Mouse (Mus musculus) embryonic fibroblast, embryonic 13.5 days (primary cell): ENCODE results near the gene Ggnbp2. TPM values are rescaled to one million over a fixed set of nuclear protein-coding genes. Genes with fewer than 3 reads are reported as not detected.
"Not testable (repeated sequence)": the region's sequence is repeated elsewhere in the genome, so short reads cannot be mapped to it uniquely, and the experiment has no call there.

Experiments used
- H3K27ac ChIP-seq: 2 replicates; pipeline ENCODE4 v1.5.1; 2012; ENCODE audit warnings: low read length, control low read depth, inconsistent platforms; ENCODE audit not compliant: insufficient read depth
- H3K4me1 ChIP-seq: 2 replicates; pipeline ENCODE4 v1.6.1; 2011; ENCODE audit warnings: low read length; ENCODE audit not compliant: control insufficient read depth, insufficient read depth
- H3K4me3 ChIP-seq: 2 replicates; pipeline ENCODE4 v1.5.1; 2011; ENCODE audit warnings: mild to moderate bottlenecking, control low read depth, low read length; ENCODE audit not compliant: insufficient read depth
- CTCF ChIP-seq: IDR thresholded peaks from 2 replicates; pipeline ENCODE4 v1.5.1; 2011; ENCODE audit warnings: mild to moderate bottlenecking, control low read depth, low read length, moderate library complexity, borderline replicate concordance; ENCODE audit not compliant: insufficient read depth
- POLR2A ChIP-seq: IDR thresholded peaks from 2 replicates; pipeline ENCODE4 v1.6.1; 2011; ENCODE audit warnings: low read depth, mild to moderate bottlenecking, control low read depth, low read length, moderate library complexity
- polyA plus RNA-seq: library from polyadenylated mRNA; stranded (reverse); fragments of >200 nt; gene quantifications from 2 replicates; pipeline ENCODE4 v1.2.4, GENCODE M21; 2011; ENCODE audit warnings: low read depth; ENCODE audit not compliant: missing spikeins, insufficient read length

The Ggnbp2 gene
- polyA plus RNA-seq, 1 experiment, result 105 TPM

DNA sequence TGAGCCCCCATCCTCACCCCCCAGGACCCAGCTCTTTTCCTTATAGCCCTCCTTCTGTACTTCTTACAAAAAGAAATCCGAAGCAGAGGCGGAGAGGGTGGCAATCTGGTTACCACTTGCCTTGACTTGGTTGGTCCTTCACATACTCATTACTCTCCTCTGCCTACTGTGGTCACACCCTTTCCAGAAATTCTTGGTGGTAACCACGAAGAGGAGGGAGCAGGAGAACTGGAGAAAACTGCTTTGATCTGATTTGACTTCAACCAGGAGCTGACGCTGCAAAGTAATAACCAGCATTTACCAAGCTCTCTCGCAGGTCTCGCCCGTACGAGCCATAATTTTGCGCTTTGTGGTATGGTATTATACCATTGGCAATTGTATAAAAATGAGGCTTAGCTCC lies 10.4 kb upstream of the Ggnbp2 start:
- Histone ChIP-seq H3K4me3 (peak overlapping the region; percentile 89), H3K27ac (peak overlapping the region; percentile 74), H3K4me1 (no peaks in the 10 kb centered on the region)
- no peak for TF ChIP-seq CTCF
- 0 out of 2 replicates have a peak, but pooled peaks have one; percentile 8 for TF ChIP-seq POLR2A

GRCm38 (mm10) chr11:84880465-84880961 lies 9.9 kb upstream of the Ggnbp2 start:
- TF ChIP-seq POLR2A (no peak; the same call in 1 of the 2 replicates), CTCF (no peak)
- no peaks in the 10 kb centered on the region for H3K4me1 ChIP-seq
- peak overlapping the region; percentile 89 for H3K4me3 ChIP-seq
- H3K27ac ChIP-seq, result peak overlapping the region; percentile 74

GRCm38 (mm10) chr11:84879772-84880464 lies 9.3 kb upstream of the Ggnbp2 start, which contains the start of the genes Myo19 and Pigw:
TSS of gene Myo19 (plus strand) at chr11:84880148.
TSS of gene Pigw (minus strand) at chr11:84880285.
- Histone ChIP-seq H3K4me3 (peak within 1 kb of the TSS; percentile 89), H3K4me1 (no peaks in the 10 kb centered on the region), H3K27ac (peak within 1 kb of the TSS; percentile 74)
- TF ChIP-seq CTCF (no peak), POLR2A (peak; percentile 75)

- H3K4me3 ChIP-seq, result peak overlapping the region; percentile 89
- no peaks in the 10 kb centered on the region for H3K4me1 ChIP-seq
- H3K27ac ChIP-seq, result peak overlapping the region; percentile 74; the same call in 1 of the 2 replicates
- 0 out of 2 replicates have a peak, but pooled peaks have one; percentile 29 for TF ChIP-seq POLR2A
- no peak for TF ChIP-seq CTCF
Observed at GRCm38 (mm10) chr11:84879007-84879771, 8.6 kb upstream of the Ggnbp2 start.

DNA sequence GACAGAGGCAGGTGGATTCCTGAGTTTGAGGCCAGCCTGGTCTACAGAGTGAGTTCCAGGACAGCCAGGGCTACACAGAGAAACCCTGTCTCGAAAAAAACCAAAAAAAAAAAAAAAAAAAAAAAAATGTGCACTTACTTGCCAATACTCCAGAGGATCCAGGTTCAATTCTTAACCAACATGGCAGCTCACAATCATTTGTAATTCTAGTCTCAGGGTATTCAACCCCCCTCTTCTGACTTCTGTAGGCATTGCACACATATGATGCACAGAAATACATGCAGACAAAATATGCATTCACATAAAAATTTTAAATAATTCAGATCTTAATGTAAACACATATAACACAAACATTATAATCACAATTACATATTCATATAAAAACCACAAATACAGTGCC lies 5.4 kb upstream of the Ggnbp2 start:
- not testable (repeated sequence) for H3K27ac ChIP-seq, H3K4me3 ChIP-seq, H3K4me1 ChIP-seq

GRCm38 (mm10) chr11:84873042-84873833 lies 2.6 kb upstream of the Ggnbp2 start:
- no peak for TF ChIP-seq CTCF
- TF ChIP-seq POLR2A, result no peak

DNA sequence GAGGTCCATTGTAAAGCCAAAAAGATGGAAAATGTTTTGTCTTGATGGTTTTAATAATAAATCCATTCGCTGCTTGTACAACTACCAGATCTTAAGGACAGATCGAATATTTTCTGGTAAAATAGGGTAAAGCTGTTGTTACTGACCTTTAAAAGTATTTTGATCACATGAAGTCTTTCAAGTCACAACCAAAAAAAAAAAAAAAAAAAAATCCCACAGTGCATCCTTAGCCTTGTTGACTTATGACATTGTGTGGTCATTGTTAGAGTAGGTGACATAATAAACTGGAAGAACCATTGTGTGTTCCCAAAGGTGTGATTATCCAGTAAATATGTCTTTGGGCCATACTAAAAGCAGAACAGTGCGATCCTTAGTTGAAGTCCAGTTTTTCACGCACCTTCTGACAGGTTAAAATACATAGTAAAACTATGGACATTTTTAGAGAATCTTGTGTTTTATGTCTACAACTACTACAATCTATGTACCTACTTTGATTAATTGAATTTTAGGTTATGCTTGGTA lies 992 bp upstream of the Ggnbp2 start:
- Histone ChIP-seq H3K27ac (peak overlapping the region; percentile 64), H3K4me1 (peaks cover 2% of the 10 kb centered on the region; the same call in 1 of the 2 replicates)
- no peak for TF ChIP-seq POLR2A
- TF ChIP-seq CTCF, result no peak

More at GRCm38 (mm10) chr11:84873042-84873833, 2.6 kb upstream of the Ggnbp2 start:
- no peaks in the 10 kb centered on the region for H3K4me1 ChIP-seq
- no peak overlapping the region for H3K27ac ChIP-seq
- no peak overlapping the region for H3K4me3 ChIP-seq

DNA sequence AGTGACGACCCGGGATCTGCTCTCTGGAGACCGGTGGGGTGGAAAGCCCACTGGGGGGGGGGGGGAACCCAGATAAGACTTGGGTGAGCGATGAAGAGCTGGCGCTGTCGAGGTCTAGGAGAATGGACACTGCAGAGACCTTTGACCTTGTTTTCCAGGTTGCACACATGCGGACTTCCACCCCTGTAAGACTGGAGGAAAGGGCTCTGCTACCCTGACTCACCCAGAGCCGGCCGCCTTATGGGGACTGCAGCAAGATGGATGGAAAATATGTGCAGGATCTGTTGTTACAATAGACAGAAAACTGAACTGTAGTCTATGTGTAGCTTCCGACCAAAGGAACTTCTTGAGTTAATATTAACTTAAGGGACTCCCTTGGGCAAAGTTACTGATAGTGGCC lies 429 bp upstream of the Ggnbp2 start:
- peaks cover 2% of the 10 kb centered on the region; the same call in 1 of the 2 replicates for H3K4me1 ChIP-seq
- peak overlapping the region; percentile 64 for H3K27ac ChIP-seq
- TF ChIP-seq POLR2A (no peak; the same call in 1 of the 2 replicates), CTCF (no peak)
- H3K4me3 ChIP-seq, result peak overlapping the region; percentile 81

More for the DNA sequence above, 992 bp upstream of the Ggnbp2 start:
- H3K4me3 ChIP-seq, result peak overlapping the region; percentile 81
